Mouse (Mus musculus) neural tube, embryonic 14.5 days (tissue): Measurements from ENCODE around the gene Tspan12. TPM values are rescaled to one million over a fixed set of nuclear protein-coding genes. Genes with fewer than 3 reads are reported as not detected.

Experiments used
- ATAC-seq: fragments of 200-750 bp; cut with Nextera tagmentation; 2 replicates; pipeline ENCODE4 v1.8.0; 2017; ENCODE audit warnings: low read depth, mild to moderate bottlenecking, moderate TSS enrichment, moderate library complexity
- H3K27ac ChIP-seq: fragments of 300-500 bp; sonication (generic); 2 replicates; pipeline ENCODE4 v1.5.1; 2014; ENCODE audit warnings: low read depth, mild to moderate bottlenecking, control low read depth, low read length, moderate library complexity, mixed read lengths
- H3K27me3 ChIP-seq: fragments of 300-500 bp; sonication (generic); 2 replicates; pipeline ENCODE4 v1.6.1; 2014; ENCODE audit warnings: low read length; ENCODE audit not compliant: control insufficient read depth, insufficient read depth
- H3K36me3 ChIP-seq: fragments of 300-500 bp; sonication (generic); 2 replicates; pipeline ENCODE4 v1.6.1; 2014; ENCODE audit warnings: low read length, mixed read lengths; ENCODE audit not compliant: control insufficient read depth, insufficient read depth
- H3K4me1 ChIP-seq: fragments of 300-500 bp; sonication (generic); 2 replicates; pipeline ENCODE4 v1.6.1; 2014; ENCODE audit warnings: low read length; ENCODE audit not compliant: control insufficient read depth, insufficient read depth
- H3K4me2 ChIP-seq: fragments of 300-500 bp; sonication (generic); 2 replicates; pipeline ENCODE4 v1.6.1; 2014; ENCODE audit warnings: mild to moderate bottlenecking, low read depth, low read length, control low read depth
- H3K4me3 ChIP-seq: fragments of 300-500 bp; sonication (generic); 2 replicates; pipeline ENCODE4 v1.5.1; 2014; ENCODE audit warnings: low read depth, low read length, control low read depth, mixed read lengths
- H3K9ac ChIP-seq: fragments of 300-500 bp; sonication (generic); replicated peaks from 2 replicates; pipeline ENCODE4 v1.6.1; 2014; ENCODE audit warnings: low read depth, mild to moderate bottlenecking, control low read depth, low read length, mixed read lengths
- H3K9me3 ChIP-seq: fragments of 300-500 bp; sonication (generic); 2 replicates; pipeline ENCODE4 v1.6.1; 2016; ENCODE audit warnings: low read length; ENCODE audit not compliant: control insufficient read depth
- WGBS: fragments of 180-500 bp; shearing (Covaris S2); extraction: QIAGEN DNeasy Blood & Tissue Kit; methylation state at CpG from one replicate; pipeline ENCODE4 v1.1.7; 2014; 5-methylcytosine and 5-hydroxymethylcytosine counted together
- polyA plus RNA-seq: library from polyadenylated mRNA; unstranded; fragments of >200 nt; fragmentation: Nextera tagmentation; extraction: Ambion mirVana; gene quantifications from 2 replicates; pipeline ENCODE4 v1.2.1, GENCODE M21; 2014

The Tspan12 gene
- polyA plus RNA-seq, 1 experiment from 2014 or later: 89.7 TPM

DNA sequence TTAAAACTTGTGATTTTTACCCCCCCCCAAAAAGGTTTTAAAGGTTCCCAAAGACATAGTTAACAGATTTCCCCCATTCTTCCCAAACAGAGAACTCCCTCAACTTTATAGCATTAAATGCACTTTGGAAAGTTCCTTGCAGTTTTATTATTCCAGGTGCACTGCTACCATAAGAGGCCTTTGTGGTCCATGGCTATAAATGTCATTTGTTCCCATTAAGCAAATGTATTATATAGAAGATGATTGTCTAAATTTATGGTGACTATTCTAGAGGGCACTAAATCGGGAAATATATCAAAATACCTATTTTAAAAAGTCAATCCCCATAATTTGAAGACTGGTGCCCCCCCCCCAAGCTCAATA is 82.9 kb downstream of the Tspan12 start:
- Histone ChIP-seq H3K27ac (no peak overlapping the region), H3K9me3 (no peaks in the 10 kb centered on the region), H3K36me3 (no peaks in the 10 kb centered on the region), H3K9ac (no peak overlapping the region), H3K27me3 (no peaks in the 10 kb centered on the region), H3K4me2 (no peak overlapping the region), H3K4me3 (no peak overlapping the region), H3K4me1 (no peaks in the 10 kb centered on the region)
- no peak for ATAC-seq
- WGBS: 82% methylated on average over 1 of the region's 1 CpGs

DNA sequence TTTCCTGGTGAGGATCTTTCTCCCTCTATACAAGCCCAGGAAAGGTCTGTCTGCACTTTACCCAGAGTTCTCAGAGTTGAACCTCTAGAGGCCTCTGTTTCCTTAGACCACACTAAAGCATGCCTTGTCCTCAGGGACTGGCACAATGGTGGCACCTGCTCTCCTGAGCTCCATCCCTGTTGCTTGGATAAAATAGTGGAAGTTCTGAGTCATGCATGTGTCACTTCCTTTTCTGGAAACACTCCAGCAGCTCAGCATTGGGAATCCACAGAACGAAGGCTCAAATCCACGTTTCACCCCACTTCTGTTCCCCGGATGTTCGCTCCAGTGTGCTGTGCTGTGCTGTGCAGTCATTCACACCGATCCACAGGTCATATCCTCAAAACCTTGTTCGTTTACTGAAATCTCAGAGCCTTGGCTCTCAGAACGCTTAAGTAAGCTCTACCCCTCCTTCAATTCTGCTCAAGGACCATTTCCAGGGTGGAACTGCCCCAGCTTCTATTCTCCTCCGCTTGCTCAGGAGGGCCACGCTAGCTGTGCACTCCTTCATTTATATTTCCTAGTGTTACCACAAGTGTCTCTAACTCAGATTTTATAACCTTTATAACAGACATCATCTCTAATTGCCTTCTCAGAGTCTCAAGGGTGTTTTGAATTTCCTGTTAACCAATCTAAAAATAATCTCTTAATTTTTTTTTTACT is 83.4 kb downstream of the Tspan12 start:
- no peak overlapping the region for H3K4me2 ChIP-seq
- H3K4me3 ChIP-seq: no peak overlapping the region
- H3K36me3 ChIP-seq: no peaks in the 10 kb centered on the region
- no peaks in the 10 kb centered on the region for H3K9me3 ChIP-seq
- H3K4me1 ChIP-seq: no peaks in the 10 kb centered on the region
- 77% methylated on average over 9 of the region's 9 CpGs for WGBS
- no peak overlapping the region for H3K9ac ChIP-seq
- H3K27ac ChIP-seq: no peak overlapping the region
- peak; percentile 26; the same call in 1 of the 2 replicates for ATAC-seq
- no peaks in the 10 kb centered on the region for H3K27me3 ChIP-seq

- no peaks in the 10 kb centered on the region for H3K36me3 ChIP-seq
- peak overlapping the region; percentile 29 for H3K27ac ChIP-seq
- 38% methylated on average over 12 of the region's 12 CpGs for WGBS
These were observed 84.5 kb downstream of the Tspan12 start for GRCm38 (mm10) chr6:21767787-21768221.

DNA sequence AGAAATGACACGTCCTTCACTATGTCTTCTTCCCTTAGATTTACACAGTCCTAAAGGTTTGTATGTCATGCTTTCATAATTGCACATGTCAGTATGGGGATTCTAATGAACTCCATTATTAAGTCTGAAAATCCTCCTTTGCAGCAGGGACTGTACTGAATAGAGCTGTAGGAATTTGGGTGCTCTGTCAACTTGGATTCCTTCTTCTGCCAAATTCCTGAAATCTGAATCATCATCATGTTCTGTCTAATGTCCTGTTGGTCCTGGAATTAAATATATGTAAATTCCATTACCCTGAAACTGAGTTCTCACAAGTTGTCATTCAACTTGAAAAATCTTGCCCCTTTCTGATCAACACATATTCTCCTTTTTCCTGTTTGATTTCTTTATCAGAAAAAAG is 104.8 kb downstream of the Tspan12 start:
- WGBS: 85% methylated on average over 1 of the region's 1 CpGs
- Histone ChIP-seq H3K4me1 (no peaks in the 10 kb centered on the region), H3K9ac (no peak overlapping the region), H3K36me3 (no peaks in the 10 kb centered on the region), H3K4me2 (no peak overlapping the region), H3K27me3 (no peaks in the 10 kb centered on the region), H3K9me3 (no peaks in the 10 kb centered on the region), H3K4me3 (no peak overlapping the region), H3K27ac (no peak overlapping the region)
- no peak for ATAC-seq

More at GRCm38 (mm10) chr6:21767787-21768221, 84.5 kb downstream of the Tspan12 start:
- Histone ChIP-seq H3K9ac (no peak overlapping the region), H3K9me3 (no peaks in the 10 kb centered on the region), H3K4me3 (peak overlapping the region; percentile 12; the same call in 1 of the 2 replicates), H3K27me3 (no peaks in the 10 kb centered on the region), H3K4me1 (no peaks in the 10 kb centered on the region), H3K4me2 (peak overlapping the region; percentile 33)
- peak; percentile 80 for ATAC-seq

DNA sequence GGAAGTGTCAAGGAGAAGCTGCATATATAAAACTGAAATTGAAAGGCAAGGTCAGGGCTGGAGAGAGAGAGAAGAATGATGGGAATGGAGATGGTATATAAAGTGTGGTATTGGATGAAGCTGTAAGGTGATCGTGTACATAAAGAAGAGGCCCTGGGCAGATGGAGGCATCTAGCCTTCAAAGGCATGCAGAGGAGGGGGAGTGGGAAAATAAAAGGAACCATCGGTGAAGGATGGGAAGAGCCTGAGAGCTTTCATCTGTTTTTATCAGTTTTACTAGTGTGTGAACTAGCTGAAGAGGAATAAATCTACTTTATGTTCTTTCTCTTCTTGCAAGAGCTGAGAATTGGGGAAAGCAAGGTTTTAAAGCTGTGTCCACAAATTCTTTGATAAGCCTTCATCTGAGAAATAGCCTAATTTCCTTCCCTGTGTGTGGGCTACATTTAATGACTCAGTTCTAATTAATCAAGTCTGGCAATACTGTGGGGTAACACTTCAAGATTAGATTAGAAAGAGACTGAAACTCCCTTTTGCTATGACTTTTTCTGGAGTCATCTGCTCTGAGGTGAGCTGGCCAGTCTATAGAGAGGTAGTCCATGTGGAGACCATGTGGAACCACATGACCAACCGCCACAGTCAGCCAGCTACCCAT is 107.6 kb downstream of the Tspan12 start:
- no peaks in the 10 kb centered on the region for H3K36me3 ChIP-seq
- no peaks in the 10 kb centered on the region for H3K9me3 ChIP-seq
- no peak overlapping the region for H3K9ac ChIP-seq
- H3K4me2 ChIP-seq: no peak overlapping the region
- H3K27me3 ChIP-seq: no peaks in the 10 kb centered on the region
- WGBS: 67% methylated on average over 3 of the region's 3 CpGs
- H3K4me3 ChIP-seq: no peak overlapping the region
- H3K4me1 ChIP-seq: no peaks in the 10 kb centered on the region
- no peak for ATAC-seq
- no peak overlapping the region for H3K27ac ChIP-seq

DNA sequence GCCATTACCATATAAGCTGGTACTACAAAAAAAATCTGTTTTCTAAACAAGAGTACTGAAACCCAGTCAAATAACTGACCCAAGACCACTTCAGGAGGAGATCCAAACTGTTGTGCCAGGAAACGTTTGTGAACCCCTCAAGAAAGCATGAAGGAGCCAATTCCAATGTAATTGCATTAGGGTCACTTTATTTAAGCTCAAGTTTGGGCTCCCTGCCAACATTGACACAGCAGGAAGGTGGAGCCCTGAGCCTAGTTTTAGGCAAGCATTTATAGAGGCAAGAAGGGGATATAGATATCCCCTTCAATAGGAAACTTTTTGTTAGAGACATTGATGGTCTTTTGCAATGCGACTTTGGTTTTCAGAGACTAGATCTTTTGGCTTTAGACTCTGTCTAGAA is 111.7 kb downstream of the Tspan12 start:
- WGBS: 56% methylated on average over 2 of the region's 2 CpGs
- Histone ChIP-seq H3K9me3 (no peaks in the 10 kb centered on the region), H3K4me2 (no peak overlapping the region), H3K4me1 (no peaks in the 10 kb centered on the region), H3K9ac (no peak overlapping the region), H3K27me3 (no peaks in the 10 kb centered on the region), H3K4me3 (no peak overlapping the region), H3K27ac (no peak overlapping the region), H3K36me3 (no peaks in the 10 kb centered on the region)
- no peak for ATAC-seq

- no peak overlapping the region for H3K9ac ChIP-seq
- no peaks in the 10 kb centered on the region for H3K4me1 ChIP-seq
- no peaks in the 10 kb centered on the region for H3K27me3 ChIP-seq
- 82% methylated on average over 10 of the region's 10 CpGs for WGBS
- ATAC-seq: no peak
- H3K9me3 ChIP-seq: no peaks in the 10 kb centered on the region
- H3K36me3 ChIP-seq: no peaks in the 10 kb centered on the region
- no peak overlapping the region for H3K4me3 ChIP-seq
- H3K27ac ChIP-seq: no peak overlapping the region
- H3K4me2 ChIP-seq: no peak overlapping the region
These were observed 130.1 kb downstream of the Tspan12 start for GRCm38 (mm10) chr6:21722238-21722637.

Other genes with a start within 250 kb of the Tspan12 start
- 44.9 and 46.7 TPM in 2 replicates for gene Ing3, start 97.1 kb upstream of the Tspan12 start, polyA plus RNA-seq
- gene Cped1, start 133.4 kb upstream of the Tspan12 start, polyA plus RNA-seq: 0.60 and 4.0 TPM in 2 replicates